Mouse (Mus musculus) left cerebral cortex, adult 8-10 months (tissue): ENCODE measurements around the gene Glyr1. TPM values are rescaled to one million over a fixed set of nuclear protein-coding genes. Genes with fewer than 3 reads are reported as not detected.

Experiments
- DNase-seq, 2 experiments: peaks; one replicate each; pipeline ENCODE4 v3.0.0; 2022; ENCODE audit warnings: low spot score in 2 of 2
- total RNA-seq, 4 experiments: library from RNA; stranded (reverse); gene quantifications; 2 replicates each; pipeline ENCODE4 v1.2.4; 2022

The Glyr1 gene
- 100 to 1,000 TPM; 139 to 152 (median 147) TPM for total RNA-seq

- DNase-seq = peak; percentile 96 to 99
Observed at GRCm38 (mm10) chr16:5049774-5050234, at the start of gene Glyr1, which contains the start of gene Ubn1. Gene Glyr1 (minus strand): TSS chr16:5049863. Gene Ubn1 (plus strand): TSS chr16:5050057.

DNA sequence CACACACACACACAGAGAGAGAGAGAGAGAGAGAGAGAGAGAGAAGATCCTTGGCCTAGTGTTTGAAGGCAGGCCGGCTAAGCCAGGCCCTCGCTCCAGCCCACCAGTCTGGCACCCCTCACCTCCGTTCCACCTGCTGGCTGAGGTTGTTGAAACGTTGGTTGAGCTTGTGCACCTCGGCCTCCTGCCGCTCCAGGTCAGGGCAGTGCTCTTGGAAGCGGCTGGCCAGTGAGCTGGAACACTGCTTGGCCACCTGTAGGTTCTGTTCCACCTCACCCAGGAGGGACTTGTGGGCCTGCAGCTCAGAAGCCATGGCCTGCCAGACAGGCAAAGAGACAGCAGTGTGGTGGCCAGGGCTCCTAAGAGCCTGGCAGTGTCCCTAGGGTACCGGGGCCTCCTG lies 46.8 kb upstream of the Glyr1 start:
- DNase-seq = no peak

GRCm38 (mm10) chr16:5093285-5093684 lies 43.6 kb upstream of the Glyr1 start:
- DNase-seq = no peak

- no peak for DNase-seq
Observed at GRCm38 (mm10) chr16:5089021-5089420, 39.4 kb upstream of the Glyr1 start.

GRCm38 (mm10) chr16:5086179-5086578 lies 36.5 kb upstream of the Glyr1 start:
- no peak for DNase-seq

GRCm38 (mm10) chr16:5085196-5085595 lies 35.5 kb upstream of the Glyr1 start:
- DNase-seq = no peak

- no peak for DNase-seq
Observed at GRCm38 (mm10) chr16:5074341-5074740, 24.7 kb upstream of the Glyr1 start.

DNA sequence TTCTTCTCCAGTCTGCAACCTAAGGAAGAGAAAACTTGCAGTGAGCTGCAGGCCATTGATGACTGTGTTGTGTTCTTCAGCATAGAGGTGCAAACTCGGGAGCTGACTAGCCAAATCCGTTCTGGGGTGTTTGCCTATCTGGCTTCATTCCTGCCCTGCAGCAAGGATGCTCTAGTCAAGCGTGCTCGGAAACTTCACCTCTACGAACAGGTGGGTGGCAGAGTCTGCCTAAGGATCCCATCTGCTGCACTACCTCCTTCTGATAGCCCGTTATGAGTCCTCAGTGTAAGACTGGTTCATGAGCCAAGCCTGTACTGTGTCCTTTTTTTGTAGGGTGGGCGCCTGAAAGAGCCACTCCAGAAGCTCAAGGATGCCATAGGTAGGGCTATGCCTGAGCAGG lies 22.3 kb upstream of the Glyr1 start:
- DNase-seq = no peak

DNA sequence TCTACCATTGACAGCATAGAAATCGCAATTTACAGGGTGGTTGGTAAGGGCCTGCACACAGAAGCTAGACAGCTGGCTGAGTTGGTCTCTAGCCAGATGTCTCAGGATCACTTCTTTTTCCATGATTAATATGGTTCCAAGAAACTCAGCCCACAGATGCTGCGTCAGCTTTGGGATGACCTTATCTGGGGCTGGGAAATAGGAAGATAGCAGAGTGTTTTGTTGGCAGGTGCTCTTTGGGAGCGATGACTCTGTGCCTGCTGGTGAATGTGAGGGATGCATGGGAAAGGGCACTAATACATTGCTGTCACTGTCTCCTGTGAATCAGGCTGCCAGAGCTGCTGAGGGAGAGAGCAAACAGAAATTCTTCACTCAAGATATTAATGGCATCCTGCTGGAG lies 20.7 kb upstream of the Glyr1 start:
- peak in 1 of 2 experiments; percentile 55 for DNase-seq

DNA sequence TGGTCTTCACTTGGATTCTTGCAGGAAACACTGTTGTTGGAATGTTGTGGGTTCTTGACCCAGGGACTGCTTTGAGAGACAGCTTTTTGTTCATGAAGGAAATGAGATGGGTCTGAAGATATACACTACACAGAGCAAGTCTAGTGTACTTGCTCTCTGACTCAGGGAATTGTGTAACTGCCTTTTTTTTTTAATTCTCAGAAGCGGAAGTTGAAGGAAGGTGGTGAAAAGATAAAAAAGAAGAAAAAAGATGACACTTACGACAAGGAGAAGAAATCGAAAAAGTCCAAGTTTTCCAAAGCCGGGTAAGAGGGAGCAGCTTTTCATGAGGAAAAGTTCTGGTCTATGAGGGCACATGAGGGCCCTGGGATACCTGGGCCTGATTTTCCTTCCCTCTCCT lies 13.8 kb upstream of the Glyr1 start:
- no peak for DNase-seq

DNA sequence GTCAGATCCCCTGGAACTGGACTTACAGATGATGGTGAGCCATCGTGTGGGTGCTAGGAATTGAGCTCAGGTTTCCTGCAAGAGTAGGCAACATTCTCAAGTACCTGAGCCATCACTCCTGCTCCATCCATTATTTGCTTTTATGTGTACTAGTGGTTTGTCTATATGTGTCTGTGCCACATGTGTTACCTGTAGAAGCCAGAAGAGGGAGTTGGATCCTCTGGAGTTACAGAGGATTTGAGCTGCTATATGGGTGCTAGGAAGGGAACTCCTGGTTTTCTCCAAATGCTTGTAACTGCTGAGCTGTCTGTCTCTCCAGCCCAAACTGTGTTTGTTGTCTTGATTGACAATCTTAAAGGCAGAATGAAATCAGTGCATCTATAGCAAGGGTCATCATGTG lies 8.5 kb upstream of the Glyr1 start:
- no peak for DNase-seq

DNA sequence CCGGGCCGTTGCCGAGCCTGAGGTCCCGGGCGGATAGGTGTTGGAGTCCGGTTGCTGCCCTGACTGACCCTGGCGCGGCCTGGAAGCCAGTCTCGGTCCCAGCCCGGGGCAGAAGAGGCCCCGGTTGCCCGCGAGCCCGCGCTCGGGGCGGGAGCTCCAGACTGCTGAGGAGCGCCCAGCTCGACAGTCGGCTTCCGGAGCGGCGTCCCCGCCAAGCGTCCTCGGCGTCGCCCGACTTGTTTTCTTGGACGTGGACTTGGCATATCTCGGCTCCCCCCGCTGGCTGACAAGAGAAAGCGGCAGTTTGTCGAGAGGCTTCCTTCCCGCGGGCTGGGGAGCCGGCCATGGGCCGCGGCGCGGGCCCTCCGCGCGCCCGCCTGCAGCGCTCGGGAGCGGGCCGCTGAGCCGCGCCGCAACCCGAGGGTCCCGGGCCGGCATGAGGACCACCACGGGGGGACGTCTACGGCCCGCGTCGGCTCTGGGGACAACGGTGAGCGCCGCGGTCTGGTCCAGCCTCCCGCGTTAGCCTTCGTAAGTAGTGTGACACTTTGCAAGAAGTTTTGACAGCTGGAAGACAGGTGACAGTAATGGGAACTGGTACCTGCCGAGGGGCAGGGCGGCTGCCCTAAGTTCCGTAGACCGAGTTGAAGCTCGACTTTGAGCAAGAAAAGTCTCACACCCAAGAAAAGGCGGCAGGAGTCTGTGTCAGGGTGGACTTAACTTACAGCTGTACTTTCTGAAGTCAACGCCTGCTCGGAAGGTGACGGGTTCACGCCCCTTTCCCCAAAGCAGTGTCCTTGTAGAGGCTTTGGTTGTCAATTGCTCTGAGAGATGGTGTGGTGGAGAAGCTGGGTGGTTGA lies 818 bp upstream of the Glyr1 start:
- peak in 1 of 2 experiments; percentile 58 for DNase-seq

DNA sequence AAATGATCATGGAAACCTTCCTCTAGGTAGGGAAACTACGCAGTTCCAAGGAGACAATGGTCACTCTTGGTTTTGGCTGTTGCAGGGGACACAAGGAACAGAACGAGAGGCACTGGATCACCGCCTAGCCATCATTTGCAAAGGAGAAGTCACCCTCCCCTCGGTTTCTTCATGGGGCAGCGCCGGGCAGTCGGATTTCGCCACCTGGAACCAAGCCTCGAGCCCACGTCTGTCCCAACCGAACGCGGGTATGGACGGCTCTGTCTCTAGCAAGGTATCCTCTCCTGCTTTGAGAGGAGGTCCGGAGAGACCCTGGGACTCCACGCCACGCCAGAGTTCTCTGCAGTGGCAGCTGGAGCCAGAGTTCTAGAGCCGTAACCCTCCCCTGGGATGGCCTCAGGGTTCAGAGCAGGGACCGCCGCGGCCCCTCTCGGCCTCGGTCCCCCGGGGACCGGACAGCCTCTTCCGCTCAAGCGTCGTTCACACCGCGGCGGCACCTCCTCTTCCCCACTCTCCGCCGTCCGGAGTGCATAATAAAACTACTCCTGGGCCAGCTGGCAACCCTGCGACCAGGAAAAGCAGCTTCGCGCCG lies 385 bp downstream of the Glyr1 start:
- peak in 1 of 2 experiments; percentile 11 for DNase-seq

GRCm38 (mm10) chr16:5045322-5045721 lies 4.3 kb downstream of the Glyr1 start:
- DNase-seq = no peak

DNA sequence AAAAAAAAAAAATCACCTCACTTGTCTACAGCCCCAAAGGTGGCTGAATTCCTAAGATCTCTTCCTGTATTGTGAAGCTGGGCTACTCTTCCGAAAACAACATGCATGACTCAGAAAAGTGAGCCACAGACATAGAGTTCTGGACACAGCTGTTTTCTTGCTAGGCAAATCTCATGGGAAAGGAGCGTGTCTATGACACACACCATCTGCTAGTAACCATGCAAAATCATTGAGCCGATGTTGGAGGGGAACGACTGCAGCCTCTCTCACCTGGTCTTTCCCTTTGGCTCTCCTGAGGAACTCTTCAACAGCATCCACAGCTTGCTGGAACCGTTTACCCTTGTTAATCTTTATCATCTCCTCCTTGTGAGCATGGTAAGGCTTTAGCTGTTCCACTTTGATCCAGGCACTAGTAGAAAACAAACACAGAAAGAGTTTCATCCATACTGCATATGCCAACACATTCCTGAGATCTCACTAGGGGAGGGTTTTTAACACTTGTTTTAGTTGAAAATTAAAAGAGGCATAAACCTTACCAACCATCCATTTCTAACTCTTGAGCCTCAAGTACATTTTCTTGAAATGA lies 12.9 kb downstream of the Glyr1 start:
- no peak for DNase-seq

- no peak for DNase-seq
Observed at GRCm38 (mm10) chr16:5035591-5035990, 14.1 kb downstream of the Glyr1 start.

DNA sequence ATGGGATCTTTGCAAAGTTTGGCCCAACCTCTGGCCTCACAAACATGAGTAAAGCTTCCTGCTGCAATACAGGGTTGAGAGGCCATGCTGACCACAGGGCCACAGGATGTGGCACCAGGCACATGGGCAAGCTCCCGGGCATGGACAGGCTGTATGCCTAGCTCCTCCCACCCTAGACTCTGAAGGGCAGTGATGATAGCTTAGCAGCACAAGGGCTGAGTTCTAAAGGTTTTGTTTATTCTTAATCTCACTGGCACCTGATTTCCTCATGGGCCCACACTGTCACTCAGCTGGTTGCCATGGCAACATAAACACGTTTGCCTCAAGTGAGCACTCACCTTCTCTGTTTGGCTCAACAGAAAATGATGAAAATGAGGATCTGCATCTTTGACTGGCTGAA lies 19.8 kb downstream of the Glyr1 start:
- DNase-seq = no peak

DNA sequence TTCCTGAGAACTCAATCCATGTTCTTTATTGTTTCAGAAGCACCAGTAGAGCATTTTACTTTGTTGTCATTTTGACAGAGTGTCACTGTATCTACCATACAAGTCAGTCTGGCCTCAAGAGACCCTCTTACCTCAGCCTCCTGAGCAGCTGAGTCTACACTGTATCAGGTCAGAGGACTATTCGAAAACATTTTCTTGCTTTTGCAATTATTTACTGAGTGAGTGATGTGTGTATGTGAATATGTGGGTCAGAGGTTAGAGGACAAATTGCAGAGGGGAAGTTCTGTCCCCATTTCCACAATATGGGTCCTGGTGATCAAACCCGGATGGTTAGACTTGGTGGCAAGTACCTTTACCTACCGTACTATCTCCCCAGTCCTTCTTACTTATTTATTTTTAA lies 25.6 kb downstream of the Glyr1 start:
- no peak for DNase-seq

GRCm38 (mm10) chr16:5014578-5014977 lies 35.1 kb downstream of the Glyr1 start:
- no peak for DNase-seq

GRCm38 (mm10) chr16:5013054-5013838 lies 36.4 kb downstream of the Glyr1 start, which contains the start of gene Rogdi:
Gene Rogdi (minus strand): TSS chr16:5013553.
- DNase-seq = peak; percentile 94 to 100
